Mouse (Mus musculus) adrenal gland, postnatal 10 days (tissue): Measurements from ENCODE around the gene Ttc25. TPM values are rescaled to one million over a fixed set of nuclear protein-coding genes. Genes with fewer than 3 reads are reported as not detected.
A peak's percentile ranks its signal among the peaks of the same experiment; 100 is the strongest.
"Not testable (repeated sequence)": the region's sequence is repeated elsewhere in the genome, so short reads cannot be mapped to it uniquely, and the experiment has no call there.

ENCODE experiments used
- DNase-seq: peaks from one replicate; pipeline ENCODE4 v3.0.0; 2021; ENCODE audit warnings: mixed read lengths
- total RNA-seq, 2 experiments: library from RNA; stranded (reverse); gene quantifications; 2 replicates each; pipeline ENCODE4 v1.2.3; 2021

Ttc25 gene
- total RNA-seq, 2 experiments from 2014 or later: 1.4 to 1.6 TPM

- peak; percentile 86 for DNase-seq
Observed at GRCm38 (mm10) chr11:100570430-100571201, 25.2 kb downstream of the Ttc25 start.

GRCm38 (mm10) chr11:100571202-100571567, 25.8 kb downstream of the Ttc25 start:
- no peak for DNase-seq

GRCm38 (mm10) chr11:100574188-100574587, 28.8 kb downstream of the Ttc25 start:
- no peak for DNase-seq

- peak; percentile 90 for DNase-seq
Observed at GRCm38 (mm10) chr11:100574708-100575483, 29.5 kb downstream of the Ttc25 start, which contains the start of gene Cnp. TSS of gene Cnp (plus strand) at chr11:100574904.

- peak; percentile 27 for DNase-seq
Observed at GRCm38 (mm10) chr11:100575484-100575855, 30.1 kb downstream of the Ttc25 start.

- no peak for DNase-seq
Observed at GRCm38 (mm10) chr11:100576256-100576655, 30.8 kb downstream of the Ttc25 start.

GRCm38 (mm10) chr11:100577852-100578599, 32.6 kb downstream of the Ttc25 start:
- no peak for DNase-seq

- DNase-seq: no peak
Observed at GRCm38 (mm10) chr11:100579116-100579799, 33.9 kb downstream of the Ttc25 start.

- DNase-seq: no peak
Observed at GRCm38 (mm10) chr11:100580275-100580674, 34.9 kb downstream of the Ttc25 start.

- DNase-seq: peak; percentile 67
Observed at GRCm38 (mm10) chr11:100581756-100582155, 36.3 kb downstream of the Ttc25 start.

GRCm38 (mm10) chr11:100582413-100582812, 37.0 kb downstream of the Ttc25 start:
- DNase-seq: not testable (repeated sequence)

- no peak for DNase-seq
Observed at GRCm38 (mm10) chr11:100582836-100583235, 37.4 kb downstream of the Ttc25 start.

- DNase-seq: no peak
Observed at GRCm38 (mm10) chr11:100584561-100584961, 39.2 kb downstream of the Ttc25 start.

- no peak for DNase-seq
Observed at GRCm38 (mm10) chr11:100585148-100585547, 39.7 kb downstream of the Ttc25 start.

- DNase-seq: no peak
Observed at GRCm38 (mm10) chr11:100588462-100588861, 43.1 kb downstream of the Ttc25 start.

- DNase-seq: no peak
Observed at GRCm38 (mm10) chr11:100592346-100593046, 47.1 kb downstream of the Ttc25 start.

- no peak for DNase-seq
Observed at GRCm38 (mm10) chr11:100594608-100595007, 49.2 kb downstream of the Ttc25 start.

GRCm38 (mm10) chr11:100595533-100595932, 50.1 kb downstream of the Ttc25 start:
- DNase-seq: no peak

GRCm38 (mm10) chr11:100598074-100598473, 52.7 kb downstream of the Ttc25 start:
- DNase-seq: no peak

- no peak for DNase-seq
Observed at GRCm38 (mm10) chr11:100601372-100601771, 56.0 kb downstream of the Ttc25 start.

- DNase-seq: no peak
Observed at GRCm38 (mm10) chr11:100603155-100603554, 57.7 kb downstream of the Ttc25 start.
